Comparison of ENCODE assay signal across 9 mouse cellular contexts in the genomic region with DNA sequence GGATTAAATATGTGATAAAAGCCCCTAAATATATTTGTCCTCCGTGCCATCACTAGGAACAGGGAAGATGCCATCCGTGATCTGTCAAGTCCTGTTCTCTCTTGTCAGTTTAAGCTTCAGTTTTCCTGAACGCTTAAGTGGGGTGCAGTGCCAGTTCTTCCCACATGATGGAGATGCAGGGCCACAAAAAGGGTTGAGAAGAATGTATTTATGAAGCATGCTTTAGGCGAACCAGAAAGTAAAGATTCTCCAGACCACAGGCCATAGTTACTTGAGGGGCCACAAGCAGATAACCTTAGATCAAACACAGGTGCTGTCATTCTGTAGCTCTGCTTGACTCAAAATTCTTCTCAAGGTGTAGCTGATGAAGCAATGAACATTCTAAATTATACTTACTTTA. TPM values are rescaled to one million over a fixed set of nuclear protein-coding genes. Genes with fewer than 3 reads are reported as not detected.
DNase-seq lines count a peak whose midpoint lies in the region; ATAC-seq and TF ChIP-seq lines count a peak whose summit lies in the region.
"Had no signal": no experiment of that assay in that cellular context is flagged by ENCODE, and none has a peak within 500 bp of the region (broad histone marks: within the 10 kb centered on the region; RNA-seq: fewer than 3 reads in every experiment).

No protein-coding gene starts in this region.

- ATAC-seq in hindbrain, embryonic 12.5 days (ENCODE audit: low FRiP score), result no peak
- peak; percentile 61; the same call in 1 of the 2 replicates for ATAC-seq in hindbrain, embryonic 15.5 days (ENCODE audit: low FRiP score, low read depth)
- peak; percentile 65; the same call in 1 of the 2 replicates for ATAC-seq in midbrain, postnatal 0 days (ENCODE audit: low FRiP score)

- WGBS in hindbrain, embryonic 10.5 days, result 44% methylated on average over 4 of the region's 4 CpGs
- 35% methylated on average over 4 of the region's 4 CpGs for WGBS in hindbrain, embryonic 12.5 days
- WGBS in hindbrain, embryonic 15.5 days, result 37% methylated on average over 4 of the region's 4 CpGs
- 32% methylated on average over 4 of the region's 4 CpGs for WGBS in midbrain, postnatal 0 days

- no peaks in the 10 kb centered on the region for H3K36me3 ChIP-seq in hindbrain, embryonic 10.5 days
- no peaks in the 10 kb centered on the region for H3K36me3 ChIP-seq in hindbrain, embryonic 12.5 days
- H3K36me3 ChIP-seq in hindbrain, embryonic 15.5 days, result no peaks in the 10 kb centered on the region
- H3K36me3 ChIP-seq in midbrain, postnatal 0 days (ENCODE audit: insufficient read depth, low read length), result no peaks in the 10 kb centered on the region
- H3K36me3 ChIP-seq: limb, embryonic 13.5 days had no signal

- no peak overlapping the region for H3K9ac ChIP-seq in hindbrain, embryonic 12.5 days
- no peak overlapping the region for H3K9ac ChIP-seq in hindbrain, embryonic 15.5 days
- no peak overlapping the region for H3K9ac ChIP-seq in midbrain, postnatal 0 days (replicated peaks; ENCODE audit: low read length, poor library complexity, severe bottlenecking)
- H3K9ac ChIP-seq: limb, embryonic 13.5 days had no signal

- H3K4me2 ChIP-seq in hindbrain, embryonic 12.5 days (replicated peaks), result no peak overlapping the region
- H3K4me2 ChIP-seq in hindbrain, embryonic 15.5 days, result no peak overlapping the region
- no peak overlapping the region for H3K4me2 ChIP-seq in midbrain, postnatal 0 days (ENCODE audit: low read depth, low read length, poor library complexity, severe bottlenecking)
- H3K4me2 ChIP-seq: limb, embryonic 13.5 days had no signal

- H3K27ac ChIP-seq in hindbrain, embryonic 10.5 days, result no peak overlapping the region
- no peak overlapping the region for H3K27ac ChIP-seq in hindbrain, embryonic 12.5 days
- H3K27ac ChIP-seq in hindbrain, embryonic 15.5 days (replicated peaks), result no peak overlapping the region
- H3K27ac ChIP-seq in midbrain, postnatal 0 days (ENCODE audit: low read depth, low read length), result no peak overlapping the region
- H3K27ac ChIP-seq: limb, embryonic 13.5 days had no signal

- no peak overlapping the region for H3K4me3 ChIP-seq in hindbrain, embryonic 10.5 days
- no peak overlapping the region for H3K4me3 ChIP-seq in hindbrain, embryonic 12.5 days
- H3K4me3 ChIP-seq in hindbrain, embryonic 15.5 days, result no peak overlapping the region
- H3K4me3 ChIP-seq in midbrain, postnatal 0 days (ENCODE audit: low read depth, low read length), result no peak overlapping the region
- H3K4me3 ChIP-seq: limb, embryonic 13.5 days had no signal

- no peaks in the 10 kb centered on the region for H3K27me3 ChIP-seq in hindbrain, embryonic 10.5 days (ENCODE audit: insufficient read depth, poor library complexity, severe bottlenecking)
- H3K27me3 ChIP-seq in hindbrain, embryonic 12.5 days, result no peaks in the 10 kb centered on the region
- H3K27me3 ChIP-seq in hindbrain, embryonic 15.5 days, result no peaks in the 10 kb centered on the region
- H3K27me3 ChIP-seq in midbrain, postnatal 0 days (ENCODE audit: insufficient read depth, low read length), result no peaks in the 10 kb centered on the region
- H3K27me3 ChIP-seq: limb, embryonic 13.5 days had no signal

- H3K9me3 ChIP-seq in hindbrain, embryonic 10.5 days, result no peaks in the 10 kb centered on the region
- no peaks in the 10 kb centered on the region for H3K9me3 ChIP-seq in hindbrain, embryonic 12.5 days (replicated peaks)
- no peaks in the 10 kb centered on the region for H3K9me3 ChIP-seq in hindbrain, embryonic 15.5 days
- H3K9me3 ChIP-seq in midbrain, postnatal 0 days (ENCODE audit: low read length), result no peaks in the 10 kb centered on the region
- H3K9me3 ChIP-seq: limb, embryonic 13.5 days had no signal

- DNase-seq in hindbrain, embryonic 10.5 days (ENCODE audit: low spot score), result peak; percentile 46
- peak; percentile 92 for DNase-seq in brain, adult 2 months (ENCODE audit: low read depth, low spot score)
- DNase-seq in fibroblast of lung, adult 2 months (ENCODE audit: low read depth), result peak; percentile 36
- DNase-seq in left cerebral cortex, postnatal 10 days (ENCODE audit: extremely low spot score in 1 of 2, low spot score in 2 of 2), result peak; percentile 51 to 80
- DNase-seq in midbrain, postnatal 0 days (ENCODE audit: low spot score), result peak; percentile 81
- DNase-seq in urinary bladder, postnatal 25 days (ENCODE audit: low spot score), result peak; percentile 15

- TF ChIP-seq CTCF in midbrain, postnatal 0 days (IDR thresholded peaks at IDR 0.05), result peak; percentile 97

- intact Hi-C loops in left cerebral cortex, postnatal 10 days (cut with DNase I), result no loop called here

- no peaks in the 10 kb centered on the region for H3K4me1 ChIP-seq in hindbrain, embryonic 10.5 days (replicated peaks)
- no peaks in the 10 kb centered on the region for H3K4me1 ChIP-seq in hindbrain, embryonic 12.5 days
- no peaks in the 10 kb centered on the region for H3K4me1 ChIP-seq in hindbrain, embryonic 15.5 days (replicated peaks)
- no peaks in the 10 kb centered on the region for H3K4me1 ChIP-seq in midbrain, postnatal 0 days (ENCODE audit: insufficient read depth, low read length)
- H3K4me1 ChIP-seq: limb, embryonic 13.5 days had no signal

RNA-seq across cellular contexts. Expression of gene Tlr4, which starts 58.6 kb away (rescaled TPM):
- 0.88 and 0.99 TPM in 2 replicates for polyA plus RNA-seq in hindbrain, embryonic 10.5 days (2016; fragmentation: Nextera tagmentation; extraction: Ambion mirVana)
- polyA plus RNA-seq in hindbrain, embryonic 12.5 days (2016; fragmentation: Nextera tagmentation; extraction: Ambion mirVana), result 0.96 and 1.4 TPM in 2 replicates
- 0.83 and 0.91 TPM in 2 replicates for polyA plus RNA-seq in hindbrain, embryonic 15.5 days (2015; fragmentation: Nextera tagmentation; extraction: Ambion mirVana)
- total RNA-seq in left cerebral cortex, postnatal 10 days (2021), result 1 to 10 TPM; 1.5 to 2.6 TPM
- 1.8 TPM in 2 replicates for total RNA-seq in midbrain, postnatal 0 days (2014; rRNA removed)
- polyA plus RNA-seq in midbrain, postnatal 0 days (2015; fragmentation: Nextera tagmentation; extraction: Ambion mirVana), result 0.39 and 0.55 TPM in 2 replicates

Comparison
In these comparisons a context has a peak if more than half of its experiments do, and no peak if none do; other contexts are left out.
1. DNase-seq: peak in every context shown above with its lines; median percentile 92 in brain, adult 2 months; 81 in midbrain, postnatal 0 days; 66 in left cerebral cortex, postnatal 10 days; 46 in hindbrain, embryonic 10.5 days; 36 in fibroblast of lung, adult 2 months; 15 in urinary bladder, postnatal 25 days.